In genomic region chr10:62328886-62329412, GRCm38 (mm10) we compare ENCODE assay signal across 12 mouse cellular contexts. TPM values are rescaled to one million over a fixed set of nuclear protein-coding genes. Genes with fewer than 3 reads are reported as not detected.
DNase-seq lines count a peak whose midpoint lies in the region; ATAC-seq and TF ChIP-seq lines count a peak whose summit lies in the region.
"Had no signal": no experiment of that assay in that cellular context is flagged by ENCODE, and none has a peak within 500 bp of the region (broad histone marks: within the 10 kb centered on the region; RNA-seq: fewer than 3 reads in every experiment).

No protein-coding gene starts in this region.

- no peak for ATAC-seq in heart, embryonic 12.5 days (ENCODE audit: insufficient number of reproducible peaks, low FRiP score)
- no peak for ATAC-seq in heart, postnatal 0 days (ENCODE audit: insufficient read depth, low read depth)
- no peak for ATAC-seq in forebrain, postnatal 0 days
- ATAC-seq: intestine, embryonic 16.5 days had no signal

- peak overlapping the region; percentile 36; the same call in 1 of the 2 replicates for H3K4me2 ChIP-seq in heart, embryonic 12.5 days
- no peak overlapping the region for H3K4me2 ChIP-seq in heart, postnatal 0 days (ENCODE audit: low read depth, low read length)
- no peak overlapping the region for H3K4me2 ChIP-seq in forebrain, postnatal 0 days (ENCODE audit: low read depth)
- H3K4me2 ChIP-seq: limb, embryonic 15.5 days had no signal

- peak overlapping the region; percentile 97 for H3K27ac ChIP-seq in heart, embryonic 12.5 days (ENCODE audit: poor library complexity, severe bottlenecking)
- peak overlapping the region; percentile 96 for H3K27ac ChIP-seq in heart, postnatal 0 days (ENCODE audit: low read depth)
- no peak overlapping the region for H3K27ac ChIP-seq in forebrain, postnatal 0 days (ENCODE audit: low read depth, low read length)
- H3K27ac ChIP-seq: limb, embryonic 15.5 days; midbrain, embryonic 10.5 days had no signal

- no peaks in the 10 kb centered on the region for H3K27me3 ChIP-seq in heart, embryonic 12.5 days (replicated peaks)
- H3K27me3 ChIP-seq in heart, postnatal 0 days (ENCODE audit: control insufficient read depth, insufficient read depth, low read length), result no peaks in the 10 kb centered on the region
- no peaks in the 10 kb centered on the region for H3K27me3 ChIP-seq in forebrain, postnatal 0 days (ENCODE audit: insufficient read depth, low read length)
- H3K27me3 ChIP-seq: limb, embryonic 15.5 days had no signal

- no peak for TF ChIP-seq EP300 in heart, postnatal 0 days (IDR thresholded peaks at IDR 0.05; ENCODE audit: low read depth)

- H3K4me3 ChIP-seq in heart, embryonic 12.5 days, result no peak overlapping the region
- no peak overlapping the region for H3K4me3 ChIP-seq in heart, postnatal 0 days (ENCODE audit: low read depth, low read length)
- no peak overlapping the region for H3K4me3 ChIP-seq in forebrain, postnatal 0 days (ENCODE audit: low read depth, low read length)
- H3K4me3 ChIP-seq: limb, embryonic 15.5 days; midbrain, embryonic 10.5 days had no signal

- DNase-seq in heart, adult 9 months (ENCODE audit: low spot score in 2 of 2), result no peak
- peak; percentile 30 for DNase-seq in thymus, postnatal 14 days
- DNase-seq in thymus, adult 18-20 months, result no peak
- no peak for DNase-seq in heart, postnatal 0 days (ENCODE audit: low spot score)
- no peak for DNase-seq in embryo, embryonic 9.5 days (ENCODE audit: extremely low spot score)
- no peak for DNase-seq in forebrain, postnatal 0 days
- DNase-seq: gastrocnemius, postnatal 10 days; layer of hippocampus, postnatal 36 days had no signal

- peak; percentile 15; the same call in 1 of the 2 replicates for TF ChIP-seq CTCF in heart, postnatal 0 days (IDR thresholded peaks at IDR 0.05; ENCODE audit: low read depth)
- TF ChIP-seq CTCF in forebrain, postnatal 0 days (IDR thresholded peaks at IDR 0.05; ENCODE audit: low read depth), result no peak

- 85% methylated on average over 10 of the region's 10 CpGs for WGBS in heart, embryonic 12.5 days
- WGBS in heart, postnatal 0 days, result 85% methylated on average over 10 of the region's 10 CpGs
- WGBS in forebrain, postnatal 0 days, result 85% methylated on average over 10 of the region's 10 CpGs

- H3K36me3 ChIP-seq in heart, embryonic 12.5 days, result peaks cover 5% of the 10 kb centered on the region; the same call in 1 of the 2 replicates
- H3K36me3 ChIP-seq in heart, postnatal 0 days (replicated peaks; ENCODE audit: control insufficient read depth, insufficient read depth, low read length), result 0 out of 2 replicates have a peak, but pooled peaks cover 3% of the 10 kb centered on the region
- H3K36me3 ChIP-seq in forebrain, postnatal 0 days (ENCODE audit: insufficient read depth), result no peaks in the 10 kb centered on the region
- H3K36me3 ChIP-seq: limb, embryonic 15.5 days; midbrain, embryonic 10.5 days had no signal

- peaks cover 81% of the 10 kb centered on the region for H3K4me1 ChIP-seq in heart, embryonic 12.5 days (replicated peaks)
- H3K4me1 ChIP-seq in heart, postnatal 0 days (ENCODE audit: control insufficient read depth, insufficient read depth), result peaks cover 38% of the 10 kb centered on the region
- no peaks in the 10 kb centered on the region for H3K4me1 ChIP-seq in forebrain, postnatal 0 days (ENCODE audit: insufficient read depth)

- H3K9ac ChIP-seq in heart, embryonic 12.5 days, result peak overlapping the region; percentile 19; the same call in 1 of the 2 replicates
- no peak overlapping the region for H3K9ac ChIP-seq in heart, postnatal 0 days (replicated peaks; ENCODE audit: low read depth, low read length)
- no peak overlapping the region for H3K9ac ChIP-seq in forebrain, postnatal 0 days
- H3K9ac ChIP-seq: limb, embryonic 15.5 days had no signal

- no peaks in the 10 kb centered on the region for H3K9me3 ChIP-seq in heart, embryonic 12.5 days (replicated peaks)
- no peaks in the 10 kb centered on the region for H3K9me3 ChIP-seq in heart, postnatal 0 days (replicated peaks; ENCODE audit: control insufficient read depth, low read length)
- no peaks in the 10 kb centered on the region for H3K9me3 ChIP-seq in forebrain, postnatal 0 days (ENCODE audit: low read length)
- H3K9me3 ChIP-seq: limb, embryonic 15.5 days; midbrain, embryonic 10.5 days had no signal

RNA-seq across cellular contexts. Expression of gene Hk1, which starts 50.8 kb away (rescaled TPM):
- polyA plus RNA-seq in heart, embryonic 12.5 days (2016; fragmentation: Nextera tagmentation; extraction: Ambion mirVana), result 215 and 227 TPM in 2 replicates
- 100.0 and 140 TPM in 2 replicates for total RNA-seq in heart, postnatal 0 days (2014; rRNA removed; ENCODE audit: low replicate concordance)
- polyA plus RNA-seq in heart, postnatal 0 days (2015; fragmentation: Nextera tagmentation; extraction: Ambion mirVana), result 128 and 148 TPM in 2 replicates
- total RNA-seq in forebrain, postnatal 0 days (2014; rRNA removed), result 86.2 and 90.1 TPM in 2 replicates
- 109 and 140 TPM in 2 replicates for polyA plus RNA-seq in forebrain, postnatal 0 days (2015; fragmentation: Nextera tagmentation; extraction: Ambion mirVana)
